Mouse (Mus musculus) intestine, embryonic 16.5 days (tissue): ENCODE data around the gene Gemin7. TPM values are rescaled to one million over a fixed set of nuclear protein-coding genes. Genes with fewer than 3 reads are reported as not detected.

Experiments used
- ATAC-seq: fragments of 200-750 bp; cut with Nextera tagmentation; 2 replicates; pipeline ENCODE4 v1.8.0; 2017; ENCODE audit warnings: moderate TSS enrichment, moderate library complexity
- H3K27ac ChIP-seq: fragments of 300-500 bp; sonication (generic); 2 replicates; pipeline ENCODE4 v1.5.1; 2014; ENCODE audit warnings: mild to moderate bottlenecking, low read length
- H3K27me3 ChIP-seq: fragments of 300-500 bp; sonication (generic); replicated peaks from 2 replicates; pipeline ENCODE4 v1.6.1; 2014; ENCODE audit warnings: low read length, control low read depth, mixed read lengths; ENCODE audit not compliant: control insufficient read depth, insufficient read depth
- H3K36me3 ChIP-seq: fragments of 300-500 bp; sonication (generic); 2 replicates; pipeline ENCODE4 v1.6.1; 2014; ENCODE audit warnings: low read length, control low read depth; ENCODE audit not compliant: control insufficient read depth, insufficient read depth
- H3K4me1 ChIP-seq: fragments of 300-500 bp; sonication (generic); 2 replicates; pipeline ENCODE4 v1.6.1; 2014; ENCODE audit warnings: low read length, control low read depth, mixed read lengths; ENCODE audit not compliant: control insufficient read depth, insufficient read depth
- H3K4me2 ChIP-seq: fragments of 300-500 bp; sonication (generic); 2 replicates; pipeline ENCODE4 v1.6.1; 2014; ENCODE audit warnings: low read depth, low read length, control low read depth
- H3K4me3 ChIP-seq: fragments of 300-500 bp; sonication (generic); 2 replicates; pipeline ENCODE4 v1.5.1; 2014; ENCODE audit warnings: mild to moderate bottlenecking, low read length
- H3K9ac ChIP-seq: fragments of 300-500 bp; sonication (generic); 2 replicates; pipeline ENCODE4 v1.6.1; 2014; ENCODE audit warnings: low read depth, low read length
- H3K9me3 ChIP-seq: fragments of 300-500 bp; sonication (generic); 2 replicates; pipeline ENCODE4 v1.6.1; 2016; ENCODE audit warnings: low read length, control low read depth; ENCODE audit not compliant: control insufficient read depth
- WGBS: fragments of 180-500 bp; shearing (Covaris S2); extraction: QIAGEN DNeasy Blood & Tissue Kit; methylation state at CpG from one replicate; pipeline ENCODE4 v1.1.7; 2014; 5-methylcytosine and 5-hydroxymethylcytosine counted together
- polyA plus RNA-seq: library from polyadenylated mRNA; unstranded; fragments of >200 nt; fragmentation: Nextera tagmentation; extraction: Ambion mirVana; gene quantifications from 2 replicates; pipeline ENCODE4 v1.2.1, GENCODE M21; 2015

The Gemin7 gene
- polyA plus RNA-seq, 1 experiment from 2014 or later: 137 TPM

- Histone ChIP-seq H3K27me3 (no peaks in the 10 kb centered on the region), H3K27ac (no peak overlapping the region), H3K9me3 (no peaks in the 10 kb centered on the region), H3K4me1 (peaks cover 38% of the 10 kb centered on the region), H3K36me3 (peaks cover 2% of the 10 kb centered on the region; the same call in 1 of the 2 replicates), H3K4me3 (no peak overlapping the region), H3K9ac (0 out of 2 replicates have a peak overlapping the region, but pooled peaks have one; percentile 7), H3K4me2 (no peak overlapping the region)
- 88% methylated on average over 6 of the region's 6 CpGs for WGBS
- ATAC-seq: no peak
These were observed 19.2 kb downstream of the Gemin7 start for GRCm38 (mm10) chr7:19557982-19558900.

DNA sequence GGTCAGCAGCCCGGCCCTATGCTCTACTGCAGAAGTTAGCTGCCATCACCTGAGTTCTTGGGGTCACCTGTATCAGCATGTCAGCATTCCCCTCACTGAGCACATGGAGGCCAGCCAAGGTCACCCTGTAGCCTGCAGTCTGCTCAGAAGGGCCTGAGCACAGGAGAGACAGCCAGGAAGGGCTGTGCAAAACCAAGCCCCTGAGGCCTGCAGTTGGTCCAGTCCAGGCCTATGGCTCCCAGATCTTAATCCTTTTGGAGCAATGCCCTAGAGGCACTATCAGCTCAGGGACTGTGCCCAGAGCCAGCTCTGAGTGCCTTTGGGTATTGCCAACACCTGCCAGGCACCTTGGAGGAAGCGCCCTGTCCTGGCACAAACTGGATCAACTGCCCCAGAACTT, 20.3 kb downstream of the Gemin7 start:
- Histone ChIP-seq H3K36me3 (peaks cover 2% of the 10 kb centered on the region; the same call in 1 of the 2 replicates), H3K4me1 (peaks cover 46% of the 10 kb centered on the region), H3K4me2 (no peak overlapping the region), H3K27ac (no peak overlapping the region), H3K9me3 (no peaks in the 10 kb centered on the region), H3K27me3 (no peaks in the 10 kb centered on the region), H3K9ac (no peak overlapping the region), H3K4me3 (no peak overlapping the region)
- WGBS: 100% methylated on average over 2 of the region's 2 CpGs
- ATAC-seq: no peak

GRCm38 (mm10) chr7:19554168-19554567, 23.2 kb downstream of the Gemin7 start:
- no peak overlapping the region for H3K9ac ChIP-seq
- no peaks in the 10 kb centered on the region for H3K9me3 ChIP-seq
- H3K27ac ChIP-seq: no peak overlapping the region
- H3K4me3 ChIP-seq: no peak overlapping the region
- peaks cover 2% of the 10 kb centered on the region; the same call in 1 of the 2 replicates for H3K36me3 ChIP-seq
- H3K4me1 ChIP-seq: peaks cover 39% of the 10 kb centered on the region
- no peak overlapping the region for H3K4me2 ChIP-seq
- H3K27me3 ChIP-seq: no peaks in the 10 kb centered on the region
- 79% methylated on average over 1 of the region's 1 CpGs for WGBS
- ATAC-seq: no peak

- Histone ChIP-seq H3K4me1 (peaks cover 35% of the 10 kb centered on the region), H3K4me3 (no peak overlapping the region), H3K9ac (peak overlapping the region; percentile 12; the same call in 1 of the 2 replicates), H3K27me3 (no peaks in the 10 kb centered on the region), H3K36me3 (peaks cover 2% of the 10 kb centered on the region; the same call in 1 of the 2 replicates), H3K27ac (peak overlapping the region; percentile 35), H3K4me2 (no peak overlapping the region), H3K9me3 (no peaks in the 10 kb centered on the region)
- WGBS: 48% methylated on average over 2 of the region's 2 CpGs
- ATAC-seq: peak; percentile 75
These were observed 25.0 kb downstream of the Gemin7 start for GRCm38 (mm10) chr7:19552443-19552842.

GRCm38 (mm10) chr7:19551634-19552033, 25.8 kb downstream of the Gemin7 start:
- ATAC-seq: peak; percentile 37; the same call in 1 of the 2 replicates
- H3K4me1 ChIP-seq: peaks cover 31% of the 10 kb centered on the region
- no peak overlapping the region for H3K4me3 ChIP-seq
- H3K9ac ChIP-seq: no peak overlapping the region
- no peaks in the 10 kb centered on the region for H3K9me3 ChIP-seq
- peaks cover 2% of the 10 kb centered on the region; the same call in 1 of the 2 replicates for H3K36me3 ChIP-seq
- H3K27me3 ChIP-seq: no peaks in the 10 kb centered on the region
- WGBS: 59% methylated on average over 5 of the region's 5 CpGs
- H3K4me2 ChIP-seq: no peak overlapping the region
- peak overlapping the region; percentile 35 for H3K27ac ChIP-seq

DNA sequence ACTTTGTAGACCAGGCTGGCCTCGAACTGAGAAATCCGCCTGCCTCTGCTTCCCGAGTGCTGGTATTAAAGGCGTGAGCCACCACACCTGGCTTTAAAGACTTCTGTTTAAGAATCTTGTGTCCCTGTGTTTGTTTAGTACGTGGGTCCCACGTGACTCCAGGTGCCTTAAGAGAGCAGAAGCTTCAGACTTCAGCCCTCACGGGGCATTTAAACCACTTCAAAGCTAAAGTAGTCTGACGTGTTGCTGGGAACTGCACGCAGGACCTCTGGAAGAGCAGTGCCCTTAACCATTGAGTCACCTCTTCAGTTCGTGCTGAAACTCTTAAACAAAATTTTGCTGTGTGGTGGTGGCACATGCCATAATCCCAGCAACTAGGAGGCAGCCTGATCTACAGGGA, 28.0 kb downstream of the Gemin7 start:
- Histone ChIP-seq H3K4me1 (peaks cover 41% of the 10 kb centered on the region), H3K9ac (no peak overlapping the region), H3K36me3 (no peaks in the 10 kb centered on the region), H3K4me3 (no peak overlapping the region), H3K27ac (no peak overlapping the region), H3K4me2 (no peak overlapping the region), H3K9me3 (no peaks in the 10 kb centered on the region), H3K27me3 (no peaks in the 10 kb centered on the region)
- WGBS: 72% methylated on average over 10 of the region's 10 CpGs
- no peak for ATAC-seq

DNA sequence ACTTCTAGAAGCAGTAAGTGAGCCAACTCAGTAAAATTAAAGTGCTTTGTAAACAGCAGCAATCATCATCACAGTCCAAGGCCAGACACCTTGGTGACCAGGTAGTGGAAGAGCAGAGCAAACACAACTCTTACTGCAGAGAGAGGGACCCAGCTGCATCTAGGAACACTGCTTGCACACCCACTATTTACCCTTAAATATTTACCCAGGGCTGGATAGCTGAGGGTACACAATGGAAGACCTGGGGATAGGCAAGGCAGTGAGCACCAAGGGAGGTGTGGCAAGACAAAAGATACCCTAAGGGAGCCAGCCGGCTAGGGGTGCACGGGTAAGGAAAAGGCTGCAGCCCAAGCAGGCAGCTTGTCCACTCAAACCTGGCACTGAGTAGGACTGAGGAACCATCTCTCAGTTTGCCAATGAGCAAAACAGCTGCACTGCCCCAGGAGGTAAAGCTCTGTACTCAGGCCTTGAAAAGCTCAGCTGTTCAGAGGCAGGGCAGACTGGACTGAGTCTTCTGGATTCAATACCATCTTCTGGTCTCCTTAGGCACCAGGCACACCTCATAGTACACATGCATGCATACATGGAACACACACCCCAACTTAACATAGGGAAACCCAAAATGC, 29.9 kb downstream of the Gemin7 start:
- H3K9me3 ChIP-seq: no peaks in the 10 kb centered on the region
- H3K4me3 ChIP-seq: no peak overlapping the region
- H3K4me1 ChIP-seq: peaks cover 40% of the 10 kb centered on the region
- peak overlapping the region; percentile 19; the same call in 1 of the 2 replicates for H3K27ac ChIP-seq
- H3K36me3 ChIP-seq: no peaks in the 10 kb centered on the region
- no peak overlapping the region for H3K9ac ChIP-seq
- no peak overlapping the region for H3K4me2 ChIP-seq
- WGBS: 67% methylated on average over 2 of the region's 2 CpGs
- ATAC-seq: peak; percentile 62
- H3K27me3 ChIP-seq: no peaks in the 10 kb centered on the region

DNA sequence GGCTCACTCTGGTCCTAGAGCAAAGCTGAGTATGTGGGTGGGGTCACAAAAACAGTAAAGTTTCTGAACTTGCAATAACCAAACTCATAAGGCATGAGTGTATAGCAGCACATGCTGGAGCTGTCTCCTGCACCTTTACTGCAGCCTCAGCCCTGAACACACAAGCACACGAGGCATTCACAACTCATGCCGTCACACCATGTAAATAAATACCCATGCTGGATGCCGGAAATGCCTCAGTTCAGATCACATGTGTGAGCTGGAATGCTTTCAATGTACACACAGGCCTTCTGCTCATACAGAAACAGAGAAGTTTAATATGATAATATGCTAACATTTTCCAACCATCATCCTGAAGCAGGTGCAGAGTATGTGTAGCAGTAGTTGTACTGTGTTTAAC, 31.4 kb downstream of the Gemin7 start:
- Histone ChIP-seq H3K4me2 (no peak overlapping the region), H3K4me1 (peaks cover 34% of the 10 kb centered on the region), H3K9ac (no peak overlapping the region), H3K36me3 (no peaks in the 10 kb centered on the region), H3K4me3 (no peak overlapping the region), H3K27me3 (no peaks in the 10 kb centered on the region), H3K9me3 (no peaks in the 10 kb centered on the region), H3K27ac (0 out of 2 replicates have a peak overlapping the region, but pooled peaks have one; percentile 27)
- WGBS: 29% methylated on average over 3 of the region's 3 CpGs
- peak; percentile 21; the same call in 1 of the 2 replicates for ATAC-seq

DNA sequence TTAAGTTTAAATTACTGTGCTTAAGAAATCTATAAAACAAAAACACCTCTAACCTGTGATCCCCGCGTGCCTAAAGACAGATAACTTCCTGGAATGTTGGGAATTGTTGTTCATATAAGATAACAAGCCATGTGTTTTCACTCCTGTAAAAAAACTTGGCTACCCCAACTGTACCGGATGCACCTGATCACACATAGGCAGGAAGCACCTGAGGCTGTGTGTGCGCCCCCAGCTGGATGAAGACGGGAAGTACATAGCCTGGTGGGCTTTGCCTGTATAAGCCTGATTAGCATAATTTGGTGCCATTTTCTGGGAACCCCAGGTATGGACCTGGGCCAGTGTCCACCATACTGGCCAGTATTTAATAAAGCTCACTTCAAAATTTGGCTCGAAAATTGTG, 33.8 kb downstream of the Gemin7 start:
- WGBS: 48% methylated on average over 6 of the region's 6 CpGs
- H3K9ac ChIP-seq: no peak overlapping the region
- H3K27me3 ChIP-seq: no peaks in the 10 kb centered on the region
- H3K9me3 ChIP-seq: no peaks in the 10 kb centered on the region
- H3K4me1 ChIP-seq: peaks cover 34% of the 10 kb centered on the region
- ATAC-seq: no peak
- no peak overlapping the region for H3K27ac ChIP-seq
- no peak overlapping the region for H3K4me2 ChIP-seq
- H3K36me3 ChIP-seq: no peaks in the 10 kb centered on the region
- no peak overlapping the region for H3K4me3 ChIP-seq
